Mouse (Mus musculus): ENCODE data around the gene Mapt. TPM values are rescaled to one million over a fixed set of nuclear protein-coding genes. Genes with fewer than 3 reads are reported as not detected.

Mapt gene
- polyA plus RNA-seq, 1 experiment, result 29.1 TPM

DNA sequence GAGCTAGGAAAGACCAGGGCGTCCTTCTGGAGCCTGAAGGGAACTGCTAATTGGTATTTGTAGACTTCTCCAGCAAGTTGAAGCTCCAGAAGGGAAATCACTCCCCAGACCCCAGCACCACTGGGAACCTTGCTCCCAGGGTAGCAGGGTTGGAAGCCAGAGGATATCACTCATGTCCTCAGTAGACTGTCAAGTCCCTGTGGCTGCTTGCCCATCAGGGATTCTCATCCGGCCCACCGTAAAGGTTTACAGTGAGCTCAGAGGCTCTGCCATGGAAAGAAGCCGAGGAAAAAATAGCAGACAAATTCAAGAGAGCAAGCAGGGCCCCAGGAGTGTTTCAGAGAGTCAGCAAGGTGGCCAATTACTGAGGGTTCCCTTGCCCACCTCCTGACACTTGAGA, 47.9 kb downstream of the Mapt start:
- Histone ChIP-seq H3K4me3 (ENCODE audit: insufficient read depth, low read depth, low read length) (no peak overlapping the region), H3K27ac (replicated peaks; ENCODE audit: low read depth, low read length) (no peak overlapping the region), H3K4me1 (ENCODE audit: control insufficient read depth, insufficient read depth, insufficient read length, low read length) (0 out of 2 replicates have a peak, but pooled peaks cover 2% of the 10 kb centered on the region)

DNA sequence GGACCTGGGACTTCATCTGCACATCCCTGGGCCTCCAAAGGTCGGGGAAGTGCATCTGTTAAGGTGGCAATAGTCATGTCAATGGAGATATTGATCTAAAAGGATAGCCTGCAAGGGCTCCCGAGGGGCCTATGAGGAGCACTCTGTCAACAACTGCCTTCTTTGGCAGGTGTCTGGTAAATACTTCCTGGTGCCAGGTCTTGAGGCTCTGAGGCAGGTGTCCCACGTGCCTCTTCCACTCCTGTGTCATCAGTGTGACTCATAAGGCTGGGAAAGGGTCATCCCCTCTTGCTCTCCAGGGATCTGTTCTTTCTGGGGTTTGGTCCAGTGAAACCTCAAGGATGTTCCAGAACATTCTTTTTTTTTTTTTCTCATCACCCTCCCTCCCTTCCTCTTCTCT, 48.3 kb downstream of the Mapt start:
- no peak overlapping the region for H3K4me3 ChIP-seq (ENCODE audit: insufficient read depth, low read depth, low read length)
- 0 out of 2 replicates have a peak, but pooled peaks cover 2% of the 10 kb centered on the region for H3K4me1 ChIP-seq (ENCODE audit: control insufficient read depth, insufficient read depth, insufficient read length, low read length)
- H3K27ac ChIP-seq (replicated peaks; ENCODE audit: low read depth, low read length), result no peak overlapping the region

DNA sequence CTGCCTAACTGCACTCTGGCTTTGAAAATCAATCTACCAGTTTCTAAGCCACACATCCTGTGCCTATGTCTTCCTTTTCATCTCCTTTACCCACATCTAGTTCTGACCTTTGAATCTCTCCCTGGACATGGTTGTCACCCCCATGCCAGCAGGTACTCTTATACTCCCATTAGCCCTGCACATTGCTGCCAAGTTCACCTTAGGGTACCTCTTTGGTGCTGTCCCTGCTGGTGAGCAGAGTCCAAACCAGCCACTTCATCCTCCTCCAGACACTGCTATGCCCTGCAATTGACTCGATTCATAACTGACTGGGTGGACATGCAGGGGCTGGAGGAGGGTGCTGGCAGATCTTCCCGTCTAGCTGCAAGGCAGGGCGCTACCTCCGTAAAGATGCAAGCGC, 50.3 kb downstream of the Mapt start:
- Histone ChIP-seq H3K27ac (replicated peaks; ENCODE audit: low read depth, low read length) (no peak overlapping the region), H3K4me1 (ENCODE audit: control insufficient read depth, insufficient read depth, insufficient read length, low read length) (0 out of 2 replicates have a peak, but pooled peaks cover 2% of the 10 kb centered on the region), H3K4me3 (ENCODE audit: insufficient read depth, low read depth, low read length) (no peak overlapping the region)

DNA sequence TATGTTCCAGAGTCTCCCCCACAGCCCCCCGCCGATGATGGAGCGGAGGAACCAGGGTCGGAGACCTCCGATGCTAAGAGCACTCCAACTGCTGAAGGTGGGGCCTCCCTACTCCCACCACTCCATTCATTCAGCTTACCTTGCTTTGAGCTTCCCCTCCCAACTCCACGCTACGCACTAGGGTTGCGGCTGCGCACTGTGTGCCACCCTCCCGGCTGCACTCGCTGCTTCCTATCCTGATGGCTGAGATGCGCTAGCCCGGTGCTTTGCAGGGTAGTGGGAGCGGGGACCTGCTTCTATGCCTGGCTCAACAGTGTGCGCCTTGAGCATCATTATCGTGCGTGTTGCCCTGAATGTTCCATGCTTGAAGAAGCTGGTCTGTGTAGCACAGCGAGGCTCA, 55.9 kb downstream of the Mapt start:
- Histone ChIP-seq H3K4me1 (ENCODE audit: control insufficient read depth, insufficient read depth, insufficient read length, low read length) (no peaks in the 10 kb centered on the region; the same call in 1 of the 2 replicates), H3K27ac (replicated peaks; ENCODE audit: low read depth, low read length) (no peak overlapping the region), H3K4me3 (ENCODE audit: insufficient read depth, low read depth, low read length) (no peak overlapping the region)

DNA sequence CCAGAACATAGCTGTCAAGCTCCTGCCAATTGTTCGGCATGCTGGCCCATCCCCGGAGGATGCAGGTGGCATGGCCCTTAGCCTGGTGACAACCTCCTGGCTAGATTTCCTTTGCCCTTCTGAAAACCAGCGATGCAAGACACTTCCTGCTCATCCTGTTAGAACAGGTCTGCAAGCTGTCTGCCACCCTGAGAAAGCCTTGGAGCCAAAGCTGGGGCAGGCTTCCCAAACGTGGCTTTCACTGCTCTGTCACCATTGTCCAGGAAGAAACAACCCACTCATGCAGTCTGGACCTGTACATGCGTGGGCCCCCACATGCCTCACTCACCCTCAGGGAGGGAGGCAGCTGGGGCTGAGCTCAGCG, 57.6 kb downstream of the Mapt start:
- Histone ChIP-seq H3K4me1 (ENCODE audit: control insufficient read depth, insufficient read depth, insufficient read length, low read length) (no peaks in the 10 kb centered on the region; the same call in 1 of the 2 replicates), H3K4me3 (ENCODE audit: insufficient read depth, low read depth, low read length) (no peak overlapping the region), H3K27ac (replicated peaks; ENCODE audit: low read depth, low read length) (no peak overlapping the region)

DNA sequence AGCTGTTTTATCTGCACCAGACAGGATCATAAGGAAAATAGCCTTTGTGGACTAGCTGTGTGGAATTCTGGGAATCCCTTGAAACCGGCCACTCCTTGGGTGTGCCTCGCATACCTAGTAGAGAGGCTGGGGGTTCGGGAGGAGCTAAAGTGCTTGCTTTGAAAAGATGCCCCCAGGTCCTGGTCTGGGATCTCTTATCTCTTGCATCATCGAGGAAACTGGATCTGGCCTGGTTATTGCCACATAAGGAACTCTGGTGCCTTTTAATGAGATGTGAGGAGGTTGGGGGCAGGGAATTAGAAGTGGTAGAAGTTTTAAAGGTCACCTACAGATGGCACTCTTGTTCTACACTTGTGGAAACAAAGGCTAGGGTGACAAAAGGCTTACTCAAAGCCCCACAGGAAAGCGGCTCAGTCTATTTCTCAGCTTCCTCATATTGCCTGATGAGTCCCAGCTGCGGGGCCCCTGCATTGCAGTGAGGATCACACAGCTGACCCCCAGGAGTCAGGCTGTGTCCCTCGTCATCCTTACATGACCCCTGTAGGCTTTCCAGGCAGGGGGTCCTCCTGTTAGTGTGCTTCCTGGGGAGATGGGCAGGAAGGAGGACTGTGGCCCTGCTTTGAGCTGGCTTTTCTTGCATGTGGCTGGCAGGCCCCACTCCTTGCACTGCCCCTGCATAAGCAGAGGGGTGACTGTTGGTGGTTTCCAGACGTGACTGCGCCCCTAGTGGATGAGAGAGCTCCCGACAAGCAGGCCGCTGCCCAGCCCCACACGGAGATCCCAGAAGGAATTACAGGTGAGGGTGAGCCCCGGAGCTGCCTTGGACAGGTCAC, 58.2 kb downstream of the Mapt start:
- Histone ChIP-seq H3K27ac (replicated peaks; ENCODE audit: low read depth, low read length) (no peak overlapping the region), H3K4me1 (ENCODE audit: control insufficient read depth, insufficient read depth, insufficient read length, low read length) (no peaks in the 10 kb centered on the region; the same call in 1 of the 2 replicates), H3K4me3 (ENCODE audit: insufficient read depth, low read depth, low read length) (no peak overlapping the region)

DNA sequence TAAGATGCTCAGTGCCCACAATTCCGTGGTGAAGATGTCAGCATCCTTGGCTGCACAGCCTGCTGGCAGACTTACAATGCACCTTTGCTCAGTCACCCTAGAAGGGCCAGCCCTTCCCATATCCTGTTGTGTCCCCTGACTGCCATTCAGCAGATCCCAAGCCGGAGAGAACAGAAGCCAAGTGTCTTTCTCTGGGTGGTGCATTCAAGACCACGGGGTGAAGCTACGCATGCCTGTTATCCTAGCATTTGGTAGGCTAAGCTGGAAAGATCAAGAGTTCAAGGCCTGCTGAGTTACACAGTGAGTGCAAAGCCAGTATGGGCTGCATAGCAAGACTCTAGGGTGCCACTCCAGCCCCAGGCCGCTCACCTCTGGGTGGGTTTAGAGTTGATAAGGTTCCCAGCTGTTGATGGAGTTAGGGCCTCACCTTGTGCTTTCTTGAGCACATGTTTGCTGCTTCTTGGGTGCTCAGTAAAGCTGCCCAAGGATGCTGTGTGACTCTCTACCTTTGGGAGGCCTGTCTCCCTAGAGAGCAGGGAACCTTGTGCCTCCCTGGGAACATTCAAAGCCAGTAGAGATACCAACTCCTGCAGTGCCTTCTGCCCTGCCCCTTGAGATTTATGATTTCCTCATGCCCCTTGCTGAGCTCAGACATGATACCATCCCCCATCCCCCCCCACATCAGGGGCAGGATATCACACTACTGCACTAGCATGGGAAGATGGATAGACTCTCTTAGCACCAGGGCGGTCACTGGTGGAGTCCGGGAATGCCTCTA, 61.4 kb downstream of the Mapt start:
- H3K4me1 ChIP-seq (ENCODE audit: control insufficient read depth, insufficient read depth, insufficient read length, low read length), result no peaks in the 10 kb centered on the region; the same call in 1 of the 2 replicates
- no peak overlapping the region for H3K4me3 ChIP-seq (ENCODE audit: insufficient read depth, low read depth, low read length)
- no peak overlapping the region for H3K27ac ChIP-seq (replicated peaks; ENCODE audit: low read depth, low read length)

DNA sequence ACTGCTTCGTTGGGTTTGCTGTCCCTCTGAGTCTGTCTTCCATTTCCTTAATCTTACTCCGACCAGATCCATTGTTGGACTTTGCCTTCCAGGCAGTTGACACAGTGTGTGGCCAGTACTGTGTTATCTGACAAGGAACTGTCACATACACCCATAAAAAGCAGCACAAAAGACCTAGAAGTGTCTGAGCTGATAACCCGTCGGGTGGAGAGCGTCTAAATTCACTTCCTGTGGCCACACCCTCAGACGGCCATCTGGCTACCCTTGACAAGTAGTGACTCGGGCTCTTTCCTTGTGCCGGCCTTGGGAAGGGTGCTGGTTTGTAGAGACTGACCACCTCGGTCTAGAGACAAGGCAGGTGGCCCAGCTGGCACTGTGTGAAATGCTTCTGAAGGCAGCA, 62.1 kb downstream of the Mapt start:
- Histone ChIP-seq H3K4me3 (ENCODE audit: insufficient read depth, low read depth, low read length) (no peak overlapping the region), H3K4me1 (ENCODE audit: control insufficient read depth, insufficient read depth, insufficient read length, low read length) (no peaks in the 10 kb centered on the region; the same call in 1 of the 2 replicates), H3K27ac (replicated peaks; ENCODE audit: low read depth, low read length) (no peak overlapping the region)

DNA sequence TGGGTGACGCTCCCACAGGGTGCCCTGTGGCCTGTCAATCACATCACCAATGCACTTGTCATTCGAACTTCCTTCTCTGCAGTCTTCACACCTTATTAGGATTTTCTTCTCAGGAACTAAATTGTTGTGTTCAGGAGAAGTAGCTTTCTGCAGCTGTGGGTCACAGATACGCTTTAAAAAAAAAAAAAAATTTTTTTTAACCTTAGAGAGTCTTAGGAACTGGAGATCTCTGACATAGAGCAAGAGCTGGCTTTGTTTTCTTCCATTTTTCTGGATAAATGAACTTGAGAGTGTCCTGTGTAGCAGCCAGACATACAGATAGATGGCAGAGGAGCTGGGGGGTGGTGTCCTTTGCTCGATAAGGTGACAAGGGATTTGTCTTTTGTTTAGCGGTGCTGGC, 64.0 kb downstream of the Mapt start:
- H3K27ac ChIP-seq (replicated peaks; ENCODE audit: low read depth, low read length), result no peak overlapping the region
- no peaks in the 10 kb centered on the region for H3K4me1 ChIP-seq (ENCODE audit: control insufficient read depth, insufficient read depth, insufficient read length, low read length)
- H3K4me3 ChIP-seq (ENCODE audit: insufficient read depth, low read depth, low read length), result no peak overlapping the region

DNA sequence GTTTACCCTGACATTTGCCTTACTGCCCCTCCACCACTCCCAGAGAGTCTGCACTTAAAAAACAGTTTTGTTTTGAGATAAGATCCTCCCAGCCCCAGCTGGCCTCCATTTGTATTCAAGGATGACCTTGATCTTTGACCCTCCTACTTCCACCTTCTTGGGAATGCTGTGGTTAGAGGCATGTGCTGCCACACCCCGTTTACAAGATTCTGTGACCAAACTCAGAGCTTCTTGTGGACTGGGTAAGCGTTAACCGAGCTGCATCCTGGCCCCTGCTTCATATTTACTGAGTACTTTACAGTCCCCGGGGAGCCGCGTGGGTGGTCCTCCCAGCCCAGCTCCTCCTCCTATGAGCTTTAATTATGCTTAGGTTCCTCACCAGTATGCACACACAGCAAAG, 64.5 kb downstream of the Mapt start:
- Histone ChIP-seq H3K4me3 (ENCODE audit: insufficient read depth, low read depth, low read length) (no peak overlapping the region), H3K4me1 (ENCODE audit: control insufficient read depth, insufficient read depth, insufficient read length, low read length) (no peaks in the 10 kb centered on the region), H3K27ac (replicated peaks; ENCODE audit: low read depth, low read length) (no peak overlapping the region)

DNA sequence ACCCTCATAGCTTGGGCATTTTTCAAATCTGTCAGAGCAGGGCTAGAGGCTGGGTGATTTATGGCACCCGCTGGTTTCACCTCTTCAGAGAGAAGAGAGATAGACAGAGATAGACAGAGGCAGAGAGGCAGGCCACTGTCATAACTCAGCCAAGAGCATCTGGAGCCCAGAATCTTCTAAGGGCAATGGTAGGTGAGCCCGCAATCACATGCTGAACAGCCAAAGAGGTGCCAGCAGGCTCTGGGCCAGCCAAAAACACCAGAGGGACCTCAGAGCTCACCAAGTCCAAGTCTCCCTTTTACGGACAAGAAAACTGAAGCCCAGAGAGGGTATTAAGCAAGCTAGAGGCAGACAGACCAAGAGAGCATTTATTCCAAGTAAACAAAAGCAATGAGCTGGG, 66.5 kb downstream of the Mapt start:
- Histone ChIP-seq H3K4me1 (ENCODE audit: control insufficient read depth, insufficient read depth, insufficient read length, low read length) (peaks cover 9% of the 10 kb centered on the region), H3K4me3 (ENCODE audit: insufficient read depth, low read depth, low read length) (no peak overlapping the region), H3K27ac (replicated peaks; ENCODE audit: low read depth, low read length) (peak overlapping the region; percentile 60)

DNA sequence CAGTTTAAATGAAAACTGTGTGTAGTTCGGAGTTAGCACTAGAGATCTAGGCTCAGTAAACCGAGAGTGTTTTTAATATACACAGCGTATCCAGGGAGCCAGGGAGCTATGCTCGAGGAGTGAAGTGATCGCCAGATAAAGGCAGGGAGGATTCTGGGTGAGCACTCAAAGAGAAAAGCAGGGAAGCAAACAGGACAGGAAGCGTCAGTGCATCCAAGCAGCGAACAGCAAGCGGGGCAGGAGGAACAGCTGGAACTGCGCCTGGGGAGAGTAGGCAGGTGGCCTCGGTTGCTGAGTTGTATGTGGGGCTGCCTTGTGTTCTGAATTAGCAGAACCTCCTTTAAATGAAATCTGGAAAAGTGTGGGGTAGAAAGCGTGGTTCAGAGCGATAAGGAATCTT, 71.4 kb downstream of the Mapt start:
- H3K27ac ChIP-seq (replicated peaks; ENCODE audit: low read depth, low read length), result no peak overlapping the region
- no peak overlapping the region for H3K4me3 ChIP-seq (ENCODE audit: insufficient read depth, low read depth, low read length)
- peaks cover 12% of the 10 kb centered on the region for H3K4me1 ChIP-seq (ENCODE audit: control insufficient read depth, insufficient read depth, insufficient read length, low read length)

DNA sequence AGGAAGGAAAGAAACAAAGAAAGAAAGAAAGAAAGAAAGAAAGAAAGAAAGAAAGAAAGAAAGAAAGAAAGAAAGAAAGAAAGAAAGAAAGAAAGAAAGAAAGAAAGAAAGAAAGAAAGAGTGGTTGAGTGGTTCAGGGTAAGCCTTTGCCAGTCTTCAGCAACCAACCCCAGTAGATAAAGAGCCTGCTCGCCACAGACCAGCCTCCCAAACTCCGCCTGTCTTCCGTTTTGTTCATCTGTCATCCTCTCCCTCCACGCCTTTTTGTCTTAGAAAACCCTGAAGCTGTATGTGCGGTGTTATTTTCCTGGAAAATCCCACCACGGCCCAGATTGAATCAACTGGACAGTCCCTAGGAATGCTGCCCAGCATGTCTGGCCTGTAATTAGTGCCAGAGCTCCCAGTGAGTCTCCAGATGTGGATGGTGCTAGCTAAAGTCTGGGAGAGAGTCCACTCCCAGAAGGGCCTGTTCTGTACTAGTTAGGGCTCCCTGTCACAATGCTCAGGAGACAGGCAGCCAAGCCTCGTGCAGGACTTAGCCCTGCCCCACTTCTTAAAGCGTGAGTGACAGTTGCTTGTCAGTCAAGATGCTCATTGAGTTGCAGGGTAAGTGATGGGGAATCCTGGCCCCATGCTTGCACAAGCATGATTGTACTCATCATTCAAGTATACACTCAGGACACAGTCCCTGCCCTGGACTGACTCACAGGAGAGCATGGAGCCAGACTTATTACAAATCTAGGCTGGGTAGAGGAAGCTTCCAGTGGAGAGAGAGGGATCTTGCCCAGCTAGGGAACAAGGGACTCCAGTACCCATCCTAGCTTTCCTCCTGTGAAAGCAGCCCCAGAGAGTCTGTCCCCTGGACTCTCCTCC, 72.1 kb downstream of the Mapt start:
- H3K4me3 ChIP-seq (ENCODE audit: insufficient read depth, low read depth, low read length), result no peak overlapping the region
- H3K27ac ChIP-seq (replicated peaks; ENCODE audit: low read depth, low read length), result no peak overlapping the region
- H3K4me1 ChIP-seq (ENCODE audit: control insufficient read depth, insufficient read depth, insufficient read length, low read length), result peaks cover 12% of the 10 kb centered on the region

DNA sequence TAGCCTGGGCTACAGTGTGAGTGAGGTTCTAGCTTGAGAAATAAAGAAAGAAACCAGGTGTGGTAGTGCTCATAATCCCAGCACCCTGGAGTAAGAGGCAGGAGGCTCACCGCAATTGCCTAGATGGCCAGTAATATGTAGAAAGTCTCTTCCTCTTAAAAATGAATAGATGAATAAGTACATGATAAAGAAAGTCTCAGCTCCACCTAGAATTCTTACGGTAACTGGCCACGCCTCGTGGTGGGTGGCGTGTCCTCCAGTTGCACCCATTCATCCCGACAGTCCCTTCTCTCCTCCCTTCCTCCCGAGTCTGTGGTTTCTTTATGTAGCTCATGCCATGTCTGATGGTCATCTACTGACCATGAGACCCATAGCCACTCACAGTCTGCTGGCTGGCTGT, 74.5 kb downstream of the Mapt start:
- Histone ChIP-seq H3K4me1 (ENCODE audit: control insufficient read depth, insufficient read depth, insufficient read length, low read length) (peaks cover 12% of the 10 kb centered on the region), H3K27ac (replicated peaks; ENCODE audit: low read depth, low read length) (no peak overlapping the region)

DNA sequence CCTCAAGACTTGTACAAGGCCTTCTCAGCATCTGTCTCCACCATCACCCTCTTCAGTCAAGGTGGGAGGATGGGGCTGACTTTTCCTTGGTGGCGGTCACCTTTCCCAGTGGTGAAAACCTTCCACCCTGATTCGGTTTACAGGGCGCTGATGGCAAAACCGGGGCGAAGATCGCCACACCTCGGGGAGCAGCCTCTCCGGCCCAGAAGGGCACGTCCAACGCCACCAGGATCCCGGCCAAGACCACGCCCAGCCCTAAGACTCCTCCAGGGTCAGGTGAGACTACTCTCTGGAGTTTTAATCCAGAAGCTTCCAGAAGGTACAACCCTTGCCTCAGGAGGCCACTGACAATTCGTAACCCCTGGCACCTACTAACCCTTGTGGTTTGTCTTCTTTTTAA, 75.3 kb downstream of the Mapt start:
- H3K4me1 ChIP-seq (ENCODE audit: control insufficient read depth, insufficient read depth, insufficient read length, low read length), result peaks cover 8% of the 10 kb centered on the region
- H3K27ac ChIP-seq (replicated peaks; ENCODE audit: low read depth, low read length), result peak overlapping the region; percentile 71
- H3K4me3 ChIP-seq (ENCODE audit: insufficient read depth, low read depth, low read length), result no peak overlapping the region

More for the DNA sequence above, 74.5 kb downstream of the Mapt start:
- no peak overlapping the region for H3K4me3 ChIP-seq (ENCODE audit: insufficient read depth, low read depth, low read length)

Measured in brown adipose tissue, adult 24 weeks (tissue).